Mouse (Mus musculus): ENCODE data around the gene Dis3l. TPM values are rescaled to one million over a fixed set of nuclear protein-coding genes. Genes with fewer than 3 reads are reported as not detected.

Gene Dis3l
- 10.3 and 11.4 TPM in 2 replicates for polyA plus RNA-seq (2015; fragmentation: Nextera tagmentation; extraction: Ambion mirVana)

DNA sequence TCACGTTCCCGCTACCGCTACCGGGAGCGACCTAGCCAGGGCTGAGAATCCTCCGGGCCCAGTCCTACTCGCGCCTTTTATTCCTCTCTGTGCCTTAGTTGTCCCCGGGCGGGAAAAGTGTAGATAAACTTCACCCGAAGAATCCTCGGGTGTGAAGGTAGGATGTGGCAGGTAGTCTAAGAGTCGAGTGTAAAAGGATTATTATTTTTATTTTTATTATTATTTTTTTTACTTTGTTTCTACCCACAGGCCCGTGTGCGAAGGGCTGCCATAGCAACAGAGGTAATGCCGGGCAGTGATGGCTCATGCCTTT, at the start of gene Dis3l:
Dis3l (minus strand) TSS at position 35 of the 313 bp plus-strand sequence.

DNA sequence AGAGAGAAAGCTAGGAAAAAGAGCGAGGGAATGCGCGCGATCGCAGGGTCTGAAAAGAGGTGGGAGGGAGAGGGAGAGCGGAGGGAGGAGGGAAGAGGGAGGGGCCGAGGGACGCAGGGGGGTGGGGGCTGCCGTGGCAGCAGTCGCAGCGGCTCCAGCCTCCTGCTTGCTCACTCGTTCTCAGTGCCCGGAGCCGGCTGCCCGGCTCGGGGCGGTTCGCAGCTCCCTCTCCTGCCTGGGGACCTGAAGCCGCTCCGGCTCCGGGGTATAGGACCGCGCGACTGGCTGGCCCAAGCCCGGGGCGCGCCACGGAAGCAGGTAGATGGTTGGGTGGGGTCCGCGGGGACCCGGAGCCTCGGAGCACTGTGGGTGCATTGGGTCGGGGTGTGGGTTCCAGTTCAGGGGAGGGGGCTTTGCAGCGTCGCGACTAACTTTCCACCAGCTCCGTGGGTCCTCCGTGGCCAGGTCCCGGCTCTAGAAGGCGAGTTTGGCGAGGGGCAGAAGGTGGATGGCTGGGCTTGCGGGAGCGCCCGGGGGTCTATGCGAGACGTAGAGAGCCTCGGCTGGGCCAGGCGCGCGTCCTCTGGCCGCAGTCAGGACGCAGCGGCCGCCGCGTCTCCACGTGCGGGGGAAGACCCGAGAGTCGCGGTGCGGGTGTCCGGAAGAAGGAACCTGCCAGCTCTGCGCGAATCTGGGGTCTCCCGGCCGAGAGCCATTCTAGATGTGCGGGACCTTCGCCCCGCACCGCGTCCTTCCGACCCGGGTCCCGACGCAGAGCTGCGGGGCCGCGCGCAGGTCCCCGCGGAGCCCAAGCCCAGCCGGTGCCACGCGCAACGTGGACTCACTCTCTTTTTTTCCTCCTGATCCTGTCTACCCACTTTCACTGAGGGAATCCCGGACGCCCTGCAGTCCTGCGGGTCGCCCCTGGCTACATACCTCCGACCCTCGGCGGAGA, 44.7 kb upstream of the Dis3l start, which contains the start of gene Megf11:
Megf11 (plus strand) TSS at position 116 of the 955 bp plus-strand sequence.

DNA sequence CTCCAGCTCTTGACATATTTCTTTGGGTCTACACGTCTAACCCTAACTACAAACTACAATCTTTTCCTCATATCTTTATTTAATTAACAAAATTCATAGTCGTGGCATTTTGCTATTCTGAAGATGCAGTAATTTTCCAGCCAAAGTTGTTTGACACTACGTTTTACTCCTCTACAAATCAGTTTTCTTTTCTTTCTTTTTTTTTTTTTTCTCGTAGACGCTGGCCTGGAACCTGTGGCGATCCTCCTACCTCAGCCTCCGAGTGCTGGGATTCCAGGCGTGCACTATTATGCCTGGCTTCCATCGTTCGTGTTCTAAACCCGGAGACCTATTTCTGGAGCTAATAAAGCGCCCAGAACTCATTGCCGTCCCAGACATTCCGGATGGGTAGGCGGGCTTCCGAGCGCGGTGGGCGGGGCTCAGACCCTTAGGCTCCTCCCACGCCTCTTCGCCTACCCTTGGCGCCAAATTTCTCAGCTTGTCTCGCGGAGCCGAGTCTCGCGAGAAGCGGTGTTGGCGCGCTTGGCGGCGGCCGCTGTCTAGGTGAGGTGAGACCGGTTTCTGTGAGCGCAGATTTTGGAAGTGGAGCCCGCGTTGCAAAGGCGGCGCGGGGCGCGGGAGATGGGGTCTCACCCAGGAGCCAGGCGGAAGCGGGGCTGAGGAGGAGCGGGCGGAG, 59.8 kb downstream of the Dis3l start, which contains the start of gene Tipin:
Tipin (plus strand) TSS at position 477 of the 676 bp plus-strand sequence.

Other genes starting within 250 kb of the Dis3l start
- gene Lctl, start 224.1 kb downstream of the Dis3l start, polyA plus RNA-seq (2015; fragmentation: Nextera tagmentation; extraction: Ambion mirVana): 0.41 and 1.3 TPM in 2 replicates
- gene Zwilch, start 168.2 kb downstream of the Dis3l start, polyA plus RNA-seq (2015; fragmentation: Nextera tagmentation; extraction: Ambion mirVana): 3.6 and 4.2 TPM in 2 replicates
- 719 and 767 TPM in 2 replicates for gene Rpl4, start 167.9 kb downstream of the Dis3l start, polyA plus RNA-seq (2015; fragmentation: Nextera tagmentation; extraction: Ambion mirVana)
- gene Snapc5, start 162.0 kb downstream of the Dis3l start, polyA plus RNA-seq (2015; fragmentation: Nextera tagmentation; extraction: Ambion mirVana): 24.9 and 26.7 TPM in 2 replicates
- 1.3 and 1.5 TPM in 2 replicates for gene Uchl4, start 106.1 kb downstream of the Dis3l start, polyA plus RNA-seq (2015; fragmentation: Nextera tagmentation; extraction: Ambion mirVana)
- gene Map2k1, start 87.7 kb downstream of the Dis3l start, polyA plus RNA-seq (2015; fragmentation: Nextera tagmentation; extraction: Ambion mirVana): 113 and 121 TPM in 2 replicates
- 54.9 and 71.4 TPM in 2 replicates for gene Tipin, start 59.7 kb downstream of the Dis3l start, polyA plus RNA-seq (2015; fragmentation: Nextera tagmentation; extraction: Ambion mirVana)
- 0.66 and 0.69 TPM in 2 replicates for gene Megf11, start 44.3 kb upstream of the Dis3l start, polyA plus RNA-seq (2015; fragmentation: Nextera tagmentation; extraction: Ambion mirVana)

Measured in skeletal muscle tissue, postnatal 0 days (tissue).